Mouse (Mus musculus) E14TG2a.4 (cell line): ENCODE results near the gene Stxbp1.

Experiments used
- H3K27me3 ChIP-seq: 2 replicates; pipeline ENCODE4 v1.6.1; 2014; ENCODE audit warnings: low read length, control low read depth; ENCODE audit not compliant: insufficient read depth
- H3K36me3 ChIP-seq: 2 replicates; pipeline ENCODE4 v1.6.1; 2014; ENCODE audit warnings: low read length, control low read depth; ENCODE audit not compliant: insufficient read depth
- H3K4me1 ChIP-seq: replicated peaks from 2 replicates; pipeline ENCODE4 v1.6.1; 2014; ENCODE audit warnings: low read depth, low read length, control low read depth
- H3K4me3 ChIP-seq: replicated peaks from 2 replicates; pipeline ENCODE4 v1.5.1; 2014; ENCODE audit warnings: mild to moderate bottlenecking, low read length
- H3K9me3 ChIP-seq: 2 replicates; pipeline ENCODE4 v1.6.1; 2014; ENCODE audit warnings: low read length, control low read depth
- CTCF ChIP-seq: conservative IDR thresholded peaks from 2 replicates; pipeline ENCODE4 v1.5.1; 2014; ENCODE audit warnings: low read length
- NANOG ChIP-seq: IDR thresholded peaks from 2 replicates; pipeline ENCODE4 v1.6.1; 2014; ENCODE audit warnings: borderline replicate concordance, low read length, mixed read lengths
- POU5F1 ChIP-seq: IDR thresholded peaks from 2 replicates; pipeline ENCODE4 v1.6.1; 2014; ENCODE audit warnings: low read length, borderline replicate concordance

The Stxbp1 gene

DNA sequence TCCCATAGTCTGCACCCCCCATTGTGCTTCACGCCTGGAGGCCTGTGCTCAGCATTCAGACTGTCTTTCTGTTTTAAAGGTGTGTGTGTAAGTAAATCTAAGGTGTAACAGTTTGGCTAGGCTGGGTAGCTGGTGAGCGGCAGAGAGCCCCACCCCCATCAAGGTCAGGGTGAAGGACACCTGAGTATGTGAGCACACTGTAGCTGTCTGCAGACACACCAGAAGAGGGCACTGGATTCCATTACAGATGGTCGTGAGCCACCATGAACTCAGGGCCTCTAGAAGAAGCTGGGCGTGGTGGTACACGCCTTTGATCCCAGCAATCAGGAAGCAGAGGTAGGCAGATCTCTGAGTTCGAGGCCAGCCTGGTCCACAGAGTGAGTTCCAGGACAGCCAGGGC, 65.3 kb downstream of the Stxbp1 start:
- Histone ChIP-seq H3K9me3 (no peaks in the 10 kb centered on the region), H3K4me3 (peak overlapping the region; percentile 13; the same call in 1 of the 2 replicates), H3K27me3 (peaks cover 3% of the 10 kb centered on the region; the same call in 1 of the 2 replicates), H3K36me3 (peaks cover 15% of the 10 kb centered on the region), H3K4me1 (peaks cover 82% of the 10 kb centered on the region)
- TF ChIP-seq POU5F1 (no peak), NANOG (no peak), CTCF (no peak)

DNA sequence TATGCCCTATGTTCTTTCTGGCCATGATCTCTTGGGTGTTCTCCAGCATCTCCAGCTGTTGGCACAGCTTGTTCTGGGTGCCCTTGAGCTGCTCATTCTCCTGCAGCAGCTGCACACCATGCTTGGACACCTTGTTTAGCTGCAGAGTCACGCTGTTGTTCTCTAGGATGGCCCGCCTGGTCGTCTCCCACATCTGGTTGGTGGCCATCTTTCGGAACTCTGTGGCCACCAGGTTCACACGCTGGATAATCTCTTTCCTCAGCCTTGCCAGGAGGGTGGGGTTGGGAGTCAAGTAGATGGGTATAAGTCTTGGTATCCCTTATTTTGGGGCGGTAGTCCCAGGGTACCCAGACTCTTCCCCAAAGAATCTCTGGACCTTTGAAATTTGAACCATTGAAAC, 67.3 kb downstream of the Stxbp1 start:
- H3K36me3 ChIP-seq = peaks cover 18% of the 10 kb centered on the region
- H3K4me3 ChIP-seq = 0 out of 2 replicates have a peak overlapping the region, but pooled peaks have one; percentile 3
- peaks cover 85% of the 10 kb centered on the region for H3K4me1 ChIP-seq
- peaks cover 7% of the 10 kb centered on the region; the same call in 1 of the 2 replicates for H3K27me3 ChIP-seq
- H3K9me3 ChIP-seq = no peaks in the 10 kb centered on the region
- TF ChIP-seq CTCF = no peak
- no peak for TF ChIP-seq POU5F1
- no peak for TF ChIP-seq NANOG

DNA sequence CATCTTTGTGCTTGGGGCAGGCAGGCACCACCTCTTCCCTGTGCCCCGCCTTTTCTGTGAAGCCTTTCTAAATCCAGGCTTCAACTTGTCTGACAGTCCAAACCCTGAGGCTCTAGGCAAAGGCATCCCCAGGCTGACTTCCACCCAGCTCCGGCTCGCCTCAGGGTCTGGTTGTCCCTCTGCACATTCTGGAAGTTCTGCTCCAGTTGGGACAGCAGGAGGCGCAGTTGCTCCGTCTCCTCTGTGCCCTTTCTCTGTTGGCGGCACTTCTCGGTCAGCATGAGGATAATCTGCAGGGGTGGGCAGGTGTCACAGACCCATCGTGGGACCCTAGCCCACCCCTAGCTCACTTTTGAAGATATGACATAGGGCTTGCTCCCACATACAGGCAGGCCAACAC, 67.9 kb downstream of the Stxbp1 start:
- Histone ChIP-seq H3K9me3 (no peaks in the 10 kb centered on the region), H3K36me3 (peaks cover 18% of the 10 kb centered on the region), H3K4me1 (peaks cover 83% of the 10 kb centered on the region), H3K4me3 (0 out of 2 replicates have a peak overlapping the region, but pooled peaks have one; percentile 3), H3K27me3 (peaks cover 7% of the 10 kb centered on the region; the same call in 1 of the 2 replicates)
- TF ChIP-seq CTCF (peak; percentile 65), POU5F1 (no peak)

DNA sequence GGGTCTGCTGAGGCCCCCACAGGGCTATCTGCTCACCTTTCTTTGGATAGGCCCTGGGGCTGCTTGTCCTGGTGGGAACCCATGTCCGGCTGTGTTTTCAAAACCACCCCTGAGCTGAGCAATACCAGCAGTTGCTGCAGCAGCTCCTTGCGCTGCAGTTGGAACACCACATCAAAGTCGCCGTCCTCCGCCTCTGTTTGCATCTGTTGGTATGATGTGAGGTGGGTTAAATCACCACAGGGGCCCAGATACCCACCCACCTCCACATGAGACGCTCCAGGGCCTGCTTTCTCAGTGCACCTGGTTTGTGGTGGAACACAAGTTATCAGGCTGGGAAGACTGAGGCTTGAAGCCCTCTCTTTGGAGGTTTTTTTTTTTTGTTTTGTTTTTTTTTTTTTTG, 69.0 kb downstream of the Stxbp1 start:
- Histone ChIP-seq H3K27me3 (peaks cover 7% of the 10 kb centered on the region; the same call in 1 of the 2 replicates), H3K9me3 (no peaks in the 10 kb centered on the region), H3K4me3 (no peak overlapping the region), H3K4me1 (peaks cover 74% of the 10 kb centered on the region), H3K36me3 (peaks cover 18% of the 10 kb centered on the region)
- TF ChIP-seq CTCF (no peak), NANOG (no peak), POU5F1 (no peak)

DNA sequence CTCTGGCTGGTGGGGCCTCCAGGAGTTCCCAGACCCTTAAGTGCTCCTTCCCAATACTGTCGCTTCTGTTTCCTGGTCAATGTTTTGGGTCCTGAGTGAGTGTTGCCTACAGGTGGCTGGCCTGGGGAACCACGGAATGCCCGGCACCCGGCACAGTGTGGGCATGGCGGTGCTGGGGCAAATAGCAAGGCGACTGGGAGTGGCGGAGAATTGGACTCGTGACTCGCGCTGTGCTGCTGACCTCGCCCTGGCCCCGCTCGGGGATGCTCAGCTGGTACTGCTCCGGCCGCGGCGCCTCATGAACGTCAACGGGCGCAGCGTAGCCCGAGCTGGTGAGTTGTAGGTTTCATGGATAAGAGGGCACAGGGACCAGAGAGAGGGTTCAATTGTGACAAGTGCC, 70.9 kb downstream of the Stxbp1 start:
- peaks cover 15% of the 10 kb centered on the region for H3K27me3 ChIP-seq
- TF ChIP-seq CTCF (no peak), POU5F1 (no peak), NANOG (no peak)
- H3K36me3 ChIP-seq = peaks cover 18% of the 10 kb centered on the region
- H3K4me3 ChIP-seq = peak overlapping the region; percentile 87
- no peaks in the 10 kb centered on the region for H3K9me3 ChIP-seq
- H3K4me1 ChIP-seq = peaks cover 72% of the 10 kb centered on the region

DNA sequence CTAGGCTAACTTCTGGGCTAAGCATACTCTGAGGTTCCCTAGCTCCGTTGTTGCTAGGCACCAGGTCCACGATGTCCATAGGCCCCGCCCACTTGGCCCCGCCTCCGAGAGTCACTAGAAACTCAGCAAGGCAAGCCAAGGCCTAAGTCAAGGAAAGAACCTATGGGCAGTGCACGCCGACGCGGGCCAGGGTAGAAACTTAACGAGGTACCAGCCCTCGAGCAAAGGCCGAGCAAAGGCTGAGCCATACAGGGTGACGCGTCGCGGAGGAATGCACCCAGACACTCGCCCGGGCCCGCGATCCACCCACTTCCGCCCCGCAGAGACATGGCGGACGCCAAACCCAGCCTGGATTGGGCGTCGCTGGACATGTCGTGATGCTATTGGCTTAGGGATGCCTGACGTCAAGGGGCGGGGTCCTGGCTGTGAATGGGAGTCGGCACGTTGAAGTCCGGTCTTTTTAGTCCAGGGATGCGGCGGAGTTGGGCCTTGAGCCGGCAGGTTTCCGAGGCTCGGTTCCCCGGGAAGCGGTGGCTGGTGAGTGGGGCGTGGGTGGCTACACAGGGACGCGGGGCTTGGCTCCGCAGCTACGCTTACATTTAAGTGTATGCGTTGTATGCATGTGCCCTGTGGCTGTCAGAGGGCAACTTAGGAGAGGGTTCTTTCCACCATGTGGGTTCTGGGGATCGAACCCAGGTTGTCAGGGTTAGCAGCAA, 71.5 kb downstream of the Stxbp1 start, which contains the start of the genes Ttc16 and Ptrh1:
Gene Ttc16, minus strand, starts transcription at position 275 of the 716 bp plus-strand sequence.
Gene Ptrh1, plus strand, starts transcription at position 428 of the 716 bp plus-strand sequence.
- H3K9me3 ChIP-seq = no peaks in the 10 kb centered on the region
- peaks cover 72% of the 10 kb centered on the region for H3K4me1 ChIP-seq
- H3K27me3 ChIP-seq = peaks cover 17% of the 10 kb centered on the region
- H3K36me3 ChIP-seq = peaks cover 18% of the 10 kb centered on the region
- H3K4me3 ChIP-seq = peak within 1 kb of the TSS; percentile 87
- TF ChIP-seq CTCF (no peak), NANOG (no peak), POU5F1 (no peak)

DNA sequence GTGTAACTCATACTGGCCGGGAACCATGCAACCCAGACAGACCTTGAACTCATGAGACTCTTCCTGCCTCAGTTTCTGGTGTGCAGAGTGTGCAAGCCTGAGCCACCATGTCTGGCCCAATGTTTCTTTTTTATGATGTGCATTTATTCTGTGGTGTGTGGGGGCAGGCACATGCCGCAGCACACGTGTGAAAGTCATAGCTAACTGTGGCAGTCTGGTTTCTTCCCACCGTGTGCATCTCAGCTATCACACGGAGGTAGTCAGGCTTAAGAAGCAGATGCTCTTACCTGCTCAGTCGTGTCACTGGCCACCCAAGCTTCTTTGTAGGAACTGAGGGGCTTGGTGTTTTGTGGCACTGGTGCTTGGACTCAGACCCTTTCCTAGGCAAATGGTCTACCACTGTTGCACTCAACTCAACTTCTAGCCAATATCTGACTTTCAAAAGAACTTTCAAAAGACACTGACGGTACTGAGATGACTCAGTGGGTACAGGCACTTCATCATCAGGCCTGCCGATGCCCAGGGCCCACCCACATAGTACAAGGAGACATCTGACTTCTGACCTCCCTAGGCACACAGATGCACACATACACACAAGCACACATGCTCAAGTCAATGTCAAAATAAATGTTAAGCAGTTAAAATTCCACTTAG, 74.3 kb downstream of the Stxbp1 start:
- H3K36me3 ChIP-seq = peaks cover 13% of the 10 kb centered on the region
- H3K9me3 ChIP-seq = no peaks in the 10 kb centered on the region
- H3K4me3 ChIP-seq = no peak overlapping the region
- H3K27me3 ChIP-seq = peaks cover 19% of the 10 kb centered on the region
- TF ChIP-seq NANOG = no peak
- TF ChIP-seq POU5F1 = no peak
- TF ChIP-seq CTCF = no peak
- peaks cover 58% of the 10 kb centered on the region for H3K4me1 ChIP-seq

DNA sequence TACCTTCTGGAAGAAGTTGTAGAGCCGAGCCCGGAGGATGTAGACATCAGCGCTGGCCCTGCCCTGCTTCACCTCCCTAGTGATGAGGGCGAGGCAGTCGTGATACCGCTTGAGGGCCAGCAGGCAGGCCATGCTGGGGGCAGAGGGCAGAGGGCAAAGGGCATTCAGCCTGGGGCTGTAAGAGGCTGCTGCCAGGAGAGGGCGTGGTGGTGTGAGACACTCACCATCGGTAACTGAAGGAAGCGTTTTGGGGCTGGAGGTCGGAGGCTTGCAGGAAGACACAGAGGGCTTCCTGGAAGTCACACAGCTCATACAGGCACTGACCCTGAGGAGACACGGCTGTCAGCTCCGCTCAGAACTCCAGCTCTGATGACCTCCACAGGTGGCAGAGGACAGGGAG, 75.2 kb downstream of the Stxbp1 start:
- Histone ChIP-seq H3K36me3 (peaks cover 4% of the 10 kb centered on the region), H3K27me3 (peaks cover 17% of the 10 kb centered on the region), H3K9me3 (no peaks in the 10 kb centered on the region), H3K4me3 (peak overlapping the region; percentile 45), H3K4me1 (peaks cover 55% of the 10 kb centered on the region)
- TF ChIP-seq NANOG (no peak), CTCF (no peak), POU5F1 (no peak)
